Mouse (Mus musculus): Measurements from ENCODE around the gene Cops9.

DNA sequence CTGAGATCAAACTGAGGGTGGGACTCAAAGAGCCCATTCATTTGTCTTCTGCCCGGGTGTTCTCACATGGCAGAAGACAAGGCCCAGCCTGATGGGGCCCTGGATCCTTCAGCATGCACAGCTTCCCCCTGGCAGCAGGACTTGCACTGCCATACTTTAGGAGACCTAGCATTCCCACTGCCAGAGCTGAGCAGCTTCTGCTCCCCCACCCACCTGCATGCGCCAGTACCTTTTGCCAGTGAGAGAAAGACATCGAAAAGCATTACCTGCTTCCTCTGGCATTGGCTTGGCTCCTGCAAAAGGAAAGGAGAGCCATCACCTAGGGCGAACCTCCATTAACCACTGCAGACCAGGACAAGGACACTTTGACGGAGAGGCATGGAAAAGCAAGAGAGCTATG lies 3.1 kb upstream of the Cops9 start:
- TF ChIP-seq CTCF (IDR thresholded peaks at IDR 0.05; ENCODE audit: extremely low read depth, insufficient read depth, insufficient read length, insufficient replicate concordance) (no peak), POLR2A (IDR thresholded peaks at IDR 0.05; ENCODE audit: low read depth, low read length) (no peak)
